Mouse (Mus musculus) urinary bladder, postnatal 4 days (tissue): ENCODE results near the gene Prlh.
A peak's percentile ranks its signal among the peaks of the same experiment; 100 is the strongest.

Experiments used
- DNase-seq, 2 experiments: peaks; one replicate each; pipeline ENCODE4 v3.0.0; 2021 to 2022; ENCODE audit warnings: low spot score in 2 of 2

Gene Prlh

DNA sequence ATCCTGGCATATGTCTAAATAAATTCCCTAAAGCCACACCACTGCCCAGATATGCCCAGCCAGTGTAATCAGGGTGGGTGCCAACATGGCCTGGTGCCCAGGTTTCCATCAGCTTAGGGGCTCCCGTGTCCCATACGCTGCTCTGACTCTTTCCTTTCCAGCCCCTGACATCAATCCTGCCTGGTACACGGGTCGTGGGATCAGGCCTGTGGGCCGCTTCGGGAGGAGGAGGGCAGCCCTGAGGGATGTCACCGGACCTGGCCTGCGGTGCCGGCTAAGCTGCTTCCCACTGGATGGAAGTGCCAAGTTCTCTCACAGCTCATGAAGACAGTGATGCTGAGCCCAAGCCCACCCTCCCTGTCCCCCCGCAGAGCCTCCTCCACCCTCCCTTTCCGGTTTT is 780 bp downstream of the Prlh start:
- DNase-seq = no peak

DNA sequence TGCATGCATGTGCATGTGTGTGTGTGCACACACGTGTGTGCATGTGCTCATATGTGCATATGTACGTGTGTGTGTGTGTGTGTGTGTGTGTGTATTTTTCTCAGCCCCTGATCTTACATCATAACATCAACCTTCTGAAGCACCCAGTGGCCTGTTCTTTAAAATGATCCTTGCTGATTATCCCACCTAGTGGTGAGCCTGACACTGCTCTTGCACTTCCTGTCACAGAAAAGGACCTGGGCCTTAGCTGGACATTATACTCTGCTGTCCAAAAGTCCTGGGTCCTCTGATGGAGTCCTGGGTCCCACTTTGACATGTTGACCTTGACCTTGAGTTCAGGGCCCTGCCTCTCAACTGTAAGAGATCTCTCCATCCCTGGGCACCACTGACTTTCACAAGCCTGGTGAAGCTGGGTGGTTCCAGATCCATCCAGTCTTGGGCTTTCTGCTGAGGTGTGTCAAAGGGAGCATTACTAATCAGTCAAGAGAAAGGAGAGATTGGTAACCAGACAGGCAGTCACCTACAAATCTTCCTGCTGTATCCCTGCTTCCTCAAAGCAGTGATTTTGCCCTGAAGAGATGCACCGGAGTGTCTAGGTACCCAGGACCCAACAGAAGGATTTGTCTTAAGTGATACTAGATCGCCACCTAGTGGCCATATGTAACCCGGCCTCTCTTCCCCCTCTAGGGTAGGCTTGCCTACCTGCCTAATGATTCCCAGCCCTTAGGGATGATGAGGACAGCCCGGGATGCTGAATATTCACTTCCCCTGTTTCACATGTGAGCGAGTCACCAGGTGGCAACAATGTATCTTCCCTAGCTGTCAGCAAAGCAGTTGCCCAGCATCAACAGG is 3.6 kb downstream of the Prlh start:
- DNase-seq = no peak

DNA sequence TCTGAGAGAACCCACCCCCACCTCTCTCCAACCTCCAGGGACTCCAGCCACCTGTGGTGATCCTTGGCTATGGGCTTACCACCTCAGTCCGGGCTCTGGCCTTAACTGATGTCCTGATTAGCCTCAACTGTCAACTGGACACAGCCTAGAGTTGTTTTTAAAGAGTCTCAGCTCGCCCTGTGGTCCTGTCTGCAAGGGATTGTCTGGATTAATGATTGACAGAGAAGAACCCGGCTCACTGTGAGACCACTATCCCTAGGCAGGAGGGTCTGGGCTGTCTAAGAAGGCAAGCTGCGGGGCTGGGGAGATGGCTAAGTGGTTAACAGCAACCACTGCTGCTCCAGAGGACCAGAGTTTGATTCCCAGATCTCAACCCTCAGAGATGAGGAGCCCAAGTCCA is 9.6 kb downstream of the Prlh start:
- DNase-seq = no peak

DNA sequence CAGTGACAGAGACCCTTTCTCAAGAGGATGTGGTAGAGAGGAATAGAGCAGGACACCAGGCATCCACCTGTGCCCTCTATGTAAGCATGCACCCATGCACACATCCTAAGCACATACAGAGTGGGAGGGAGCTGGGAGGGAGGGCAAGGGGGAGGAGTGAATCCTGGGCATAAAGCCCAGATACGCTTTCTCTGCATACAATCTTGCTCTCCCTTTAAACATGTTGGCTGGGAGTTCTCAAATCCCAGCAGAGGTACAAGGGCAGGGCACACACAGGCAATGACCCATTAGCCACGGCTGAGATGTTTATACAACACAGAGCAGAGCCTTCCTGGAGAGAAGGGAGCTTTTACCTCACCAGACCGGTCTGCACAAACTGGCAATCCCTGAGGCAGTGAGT is 10.1 kb downstream of the Prlh start:
- no peak for DNase-seq

DNA sequence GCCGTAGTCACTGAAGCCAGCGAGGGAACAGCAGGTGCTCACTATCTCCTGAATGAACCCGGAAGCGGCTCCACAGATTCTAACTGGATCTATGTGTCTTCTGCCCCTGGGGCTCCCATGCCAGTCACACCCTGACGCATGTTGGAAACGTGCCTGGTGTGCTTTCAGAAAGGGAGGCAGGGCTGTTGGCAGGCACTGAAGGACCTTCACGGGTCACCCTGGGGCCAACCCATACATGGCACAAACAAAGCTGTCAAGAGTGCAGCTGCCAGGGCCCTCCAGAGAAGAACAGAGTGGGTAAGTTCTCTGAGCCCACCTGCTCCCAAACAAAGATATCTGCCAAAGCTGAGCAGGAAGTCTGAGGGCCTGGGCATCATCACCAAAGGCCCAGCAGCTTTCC is 14.7 kb downstream of the Prlh start:
- no peak for DNase-seq

DNA sequence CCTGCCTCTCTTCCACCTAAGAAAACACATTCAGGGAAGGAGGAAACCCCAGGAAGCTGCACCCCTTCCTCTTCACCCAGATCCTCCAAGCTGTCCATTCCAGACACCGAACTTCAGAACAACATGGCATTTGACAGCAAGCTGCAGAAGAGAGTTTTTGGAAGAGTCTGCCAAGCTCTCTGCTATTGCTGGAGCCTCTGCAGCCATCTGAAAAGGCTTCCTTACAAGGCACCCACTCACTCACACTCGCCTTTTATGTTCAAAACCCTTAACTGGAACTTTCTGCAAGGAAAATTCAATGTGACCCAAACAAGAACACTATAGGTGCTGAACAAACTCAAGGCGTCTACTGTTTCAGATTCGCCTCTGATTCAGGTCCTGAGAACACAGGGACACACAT is 15.7 kb downstream of the Prlh start:
- DNase-seq = no peak

DNA sequence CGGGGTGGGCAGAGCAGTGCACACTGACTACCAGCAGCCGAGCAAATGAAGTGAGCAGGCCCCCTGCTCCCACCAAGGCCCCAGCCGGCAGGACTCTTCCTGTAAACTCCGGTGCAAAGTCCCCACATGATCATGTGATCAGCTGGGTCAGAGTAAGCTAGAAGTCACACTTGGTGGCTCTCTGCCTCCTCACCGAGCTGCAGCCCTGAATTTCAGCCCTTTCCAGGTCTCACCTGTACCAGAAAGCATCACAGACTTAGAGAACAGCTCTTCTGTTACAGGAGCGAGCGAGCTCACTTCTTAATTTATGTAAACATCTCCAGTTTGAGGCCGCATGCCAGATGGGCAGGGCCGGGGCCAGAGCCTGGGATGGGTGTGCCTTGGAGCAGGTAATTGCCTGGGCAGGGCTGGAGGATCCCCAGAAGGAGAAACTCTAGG is 16.5 kb downstream of the Prlh start, which contains the start of gene Rab17:
Rab17 (minus strand) TSS at position 315 of the 438 bp plus-strand sequence.
- DNase-seq = no peak

DNA sequence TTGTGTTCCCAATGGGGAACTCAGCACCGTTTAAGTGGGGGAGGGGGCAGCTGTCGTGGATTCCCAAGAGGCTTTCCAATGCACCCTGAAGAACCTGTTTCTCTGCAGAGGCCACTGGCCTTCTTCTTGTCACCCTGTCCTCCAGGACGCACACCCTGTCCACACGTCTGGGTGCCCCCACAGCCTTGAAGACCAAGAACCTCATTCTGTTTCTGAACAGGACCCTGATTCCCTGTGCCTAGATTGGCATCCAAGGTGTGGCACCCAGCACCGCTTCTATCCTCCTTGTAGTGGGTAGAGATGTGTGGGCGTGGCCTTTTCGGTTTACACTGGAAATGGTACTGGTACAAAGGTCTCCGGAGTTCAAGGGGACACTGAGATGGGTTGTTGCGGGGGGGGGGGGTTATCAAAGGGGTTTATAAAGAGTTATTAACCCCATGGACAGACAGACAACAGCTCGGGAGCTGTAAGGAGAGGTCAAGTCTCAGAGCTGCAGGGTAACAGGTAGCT is 17.0 kb downstream of the Prlh start:
- DNase-seq = no peak

DNA sequence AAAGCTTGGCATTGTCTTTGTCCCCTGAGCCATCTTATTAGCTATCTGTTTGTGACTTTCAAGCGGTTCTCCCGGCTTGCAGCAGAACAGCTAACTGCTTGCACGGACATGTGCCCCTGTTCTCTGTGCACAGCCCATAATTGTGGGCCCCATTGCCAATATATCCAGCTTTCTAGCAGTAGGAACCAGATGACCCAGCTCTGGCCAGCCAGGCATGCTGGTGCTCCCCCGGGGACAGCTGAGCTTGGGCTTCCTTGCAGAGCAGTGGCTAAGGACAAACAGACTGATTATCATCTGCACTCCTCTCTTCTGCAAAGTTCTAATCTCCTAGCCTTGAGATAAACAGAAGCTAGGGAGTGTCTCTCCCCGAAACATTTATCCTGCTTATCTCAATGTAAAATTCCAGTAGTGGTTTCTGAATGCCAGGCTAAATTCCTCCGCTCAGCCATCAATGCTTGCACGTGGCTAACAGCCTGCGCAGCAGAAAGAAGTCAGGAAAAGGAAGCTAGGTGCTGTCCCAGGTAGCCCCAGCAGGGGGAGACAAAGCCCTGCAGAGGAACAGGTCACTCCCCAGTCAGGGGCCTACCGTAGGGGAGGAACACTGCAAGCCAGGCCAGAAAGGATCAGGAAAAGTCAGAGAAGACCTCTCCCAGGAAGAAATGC is 20.1 kb downstream of the Prlh start:
- peak; percentile 90 to 98 for DNase-seq

DNA sequence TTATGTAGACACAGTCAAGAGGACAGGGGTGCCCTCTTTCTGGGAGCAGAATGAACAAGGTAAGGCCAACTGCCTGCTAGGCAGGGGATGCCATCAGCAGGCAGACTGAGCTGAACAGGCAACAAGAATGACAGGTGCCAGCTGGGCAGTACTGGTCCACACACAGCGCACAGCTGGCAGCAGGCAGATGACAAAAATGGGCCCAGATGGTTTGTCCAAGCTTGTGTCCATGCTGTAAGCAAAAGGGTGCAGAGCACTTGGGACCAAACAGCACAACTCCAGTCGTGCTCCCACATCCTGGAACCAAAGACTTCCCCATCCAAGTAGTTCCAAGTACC is 20.6 kb downstream of the Prlh start:
- DNase-seq = no peak

DNA sequence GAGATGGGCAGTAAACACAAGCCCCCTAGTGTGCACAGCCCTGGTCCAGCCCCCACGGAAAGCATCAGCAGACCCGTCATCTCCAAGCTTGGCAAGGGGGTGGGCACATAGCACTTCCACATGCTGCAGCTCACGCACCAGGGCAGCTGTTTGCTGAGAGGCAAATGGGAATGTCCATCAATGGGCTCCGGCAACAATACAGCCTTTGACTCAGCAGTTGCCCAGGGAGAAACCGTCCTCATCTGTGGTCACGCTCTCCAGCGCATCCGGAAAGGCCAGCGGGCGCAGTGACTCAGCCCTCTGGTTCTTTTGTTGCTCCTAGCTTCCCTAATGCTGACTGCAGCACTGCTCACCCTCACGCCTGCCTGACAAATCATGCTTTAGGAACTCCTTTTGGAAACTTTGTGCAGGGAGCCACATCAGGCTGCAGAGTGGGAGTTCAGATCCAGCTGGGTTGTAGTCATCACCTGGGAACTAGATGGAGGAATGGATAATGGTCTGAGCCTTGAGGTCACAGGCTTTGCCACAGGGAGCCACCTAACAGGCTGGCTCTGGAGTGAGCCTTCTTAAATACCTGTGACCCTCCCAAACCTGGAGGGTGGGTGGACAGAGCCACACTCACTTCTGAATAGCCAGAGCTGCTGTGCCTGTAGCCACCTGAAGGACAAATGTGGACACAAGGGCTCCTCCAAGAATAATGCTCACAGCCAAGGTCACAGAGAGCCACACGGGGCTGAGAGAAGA is 22.2 kb downstream of the Prlh start:
- DNase-seq = no peak

DNA sequence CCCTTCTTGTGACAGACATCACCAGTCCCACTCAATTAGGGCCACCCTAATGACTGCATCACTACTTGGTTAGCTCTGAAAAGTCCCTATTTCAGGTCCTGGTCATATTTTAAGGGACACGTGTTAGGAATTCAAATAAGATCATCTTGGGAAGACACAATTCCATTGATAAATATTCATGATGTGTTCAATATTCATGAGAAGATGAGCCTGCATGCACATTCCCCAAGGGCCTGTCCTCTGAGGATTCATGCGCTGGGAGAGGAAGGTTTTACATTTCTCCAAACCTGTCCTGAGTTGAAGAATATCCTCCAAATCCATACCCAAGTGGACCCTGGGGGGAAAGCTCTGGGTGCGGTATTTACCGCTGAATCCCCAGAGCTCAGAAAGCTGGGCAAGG is 23.1 kb downstream of the Prlh start:
- DNase-seq = no peak

DNA sequence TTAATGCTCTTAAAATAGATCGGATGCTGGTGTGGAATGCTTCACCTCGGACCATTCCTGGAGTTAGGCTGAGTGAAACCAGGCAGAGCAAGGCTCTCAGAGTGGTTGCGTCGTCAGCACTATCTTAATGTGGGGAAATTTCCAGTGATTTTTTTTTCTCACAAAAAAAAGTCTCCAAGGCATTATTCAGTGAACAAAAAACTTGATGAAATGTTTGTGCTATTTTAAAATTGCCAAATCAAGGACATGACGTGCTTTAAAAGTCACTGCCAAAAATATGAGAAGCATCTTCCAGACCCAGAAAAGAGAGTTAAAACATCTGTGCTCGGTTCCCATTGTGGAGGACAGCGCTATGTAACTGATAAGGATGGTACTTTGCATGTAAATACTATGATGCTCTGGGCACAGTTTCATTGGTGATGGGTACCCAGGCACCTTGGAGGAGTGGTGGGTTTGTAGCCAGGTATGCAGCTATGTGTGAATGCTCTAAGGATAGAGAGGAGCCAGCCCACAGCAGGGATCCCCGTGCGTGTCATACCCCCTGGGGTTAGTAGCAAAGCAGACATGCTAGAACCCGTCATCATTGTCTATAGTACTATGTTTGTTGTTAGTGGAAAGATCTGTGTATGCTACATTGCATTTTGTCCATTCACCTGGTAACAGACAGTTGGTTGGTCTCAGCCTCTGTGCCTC is 27.9 kb downstream of the Prlh start:
- no peak for DNase-seq

DNA sequence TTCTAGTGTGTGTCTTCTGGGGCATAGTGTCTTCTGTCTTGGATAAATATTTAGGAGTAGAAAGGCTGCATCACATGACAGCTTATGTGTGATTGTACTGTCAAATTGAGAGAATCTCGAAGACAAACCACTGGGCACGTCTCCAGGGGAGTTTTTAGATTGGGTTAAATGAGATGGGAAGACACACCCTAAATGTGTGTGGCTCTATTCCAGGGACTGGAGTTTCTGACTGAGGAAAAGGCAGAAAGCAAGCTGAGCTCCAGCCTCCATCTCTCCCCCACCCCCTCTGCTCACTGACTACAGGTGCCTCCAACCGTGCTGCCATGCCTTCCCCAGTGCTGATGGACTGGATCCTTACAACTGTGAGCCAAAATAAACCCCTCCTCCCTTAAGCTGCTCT is 28.4 kb downstream of the Prlh start:
- DNase-seq = peak in 1 of 2 experiments; percentile 36

DNA sequence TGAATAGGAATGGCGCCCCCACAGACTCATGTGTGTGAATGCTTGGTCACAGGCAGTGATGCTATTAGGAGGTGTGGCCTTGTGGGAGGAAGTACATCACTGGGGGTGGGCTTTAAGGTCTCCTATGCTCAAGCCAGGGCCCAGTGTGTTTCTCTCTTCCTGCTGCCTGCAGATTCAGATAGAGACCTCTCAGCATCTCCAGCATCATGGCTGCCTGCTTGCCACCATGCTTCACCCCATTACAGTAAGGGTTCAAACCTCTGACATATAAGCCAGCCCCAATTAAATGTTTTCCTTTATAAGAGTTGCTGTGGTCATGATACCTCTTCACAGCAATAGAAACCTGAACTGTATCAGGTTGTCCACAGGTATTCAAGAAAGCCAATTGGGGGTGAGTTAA is 43.0 kb downstream of the Prlh start:
- DNase-seq = no peak

DNA sequence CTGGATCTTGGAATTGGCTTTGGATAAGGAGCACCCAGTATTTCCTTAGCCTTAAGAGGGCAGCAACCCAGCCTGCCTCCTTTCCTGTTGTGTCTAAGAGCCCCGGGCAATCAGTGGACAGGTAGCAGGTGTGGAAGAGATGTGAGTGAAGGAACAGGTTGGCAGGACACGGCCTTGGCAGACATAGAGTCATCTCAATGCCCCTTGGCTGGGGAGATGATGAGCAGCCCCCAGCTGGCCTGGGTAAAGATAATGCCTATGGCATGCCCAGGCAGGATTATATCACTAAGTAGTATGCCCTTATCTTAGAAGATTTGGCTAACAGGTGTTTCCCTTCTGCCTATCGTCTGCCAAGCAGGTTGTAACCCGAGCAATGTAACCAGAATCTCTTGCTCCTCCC is 44.2 kb downstream of the Prlh start:
- DNase-seq = no peak

DNA sequence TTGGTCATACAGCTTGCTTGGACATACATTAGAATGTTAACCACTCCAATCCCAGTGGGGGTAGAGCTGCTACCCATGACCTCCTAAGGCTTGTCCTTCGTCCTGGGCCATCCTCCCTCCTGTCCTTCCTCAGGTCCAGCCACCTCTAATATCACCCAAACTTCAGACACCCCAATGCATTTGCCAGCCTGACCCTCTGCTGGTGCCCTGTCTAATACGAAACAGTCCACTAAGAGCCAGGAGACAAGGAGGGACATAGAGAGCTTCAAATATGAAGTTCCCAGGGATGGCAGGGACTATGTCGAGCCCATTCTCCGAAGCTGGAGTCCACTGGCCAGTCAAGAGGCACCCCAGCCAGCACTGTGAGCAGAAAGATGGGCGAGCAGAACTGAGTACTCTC is 44.7 kb downstream of the Prlh start:
- no peak for DNase-seq

DNA sequence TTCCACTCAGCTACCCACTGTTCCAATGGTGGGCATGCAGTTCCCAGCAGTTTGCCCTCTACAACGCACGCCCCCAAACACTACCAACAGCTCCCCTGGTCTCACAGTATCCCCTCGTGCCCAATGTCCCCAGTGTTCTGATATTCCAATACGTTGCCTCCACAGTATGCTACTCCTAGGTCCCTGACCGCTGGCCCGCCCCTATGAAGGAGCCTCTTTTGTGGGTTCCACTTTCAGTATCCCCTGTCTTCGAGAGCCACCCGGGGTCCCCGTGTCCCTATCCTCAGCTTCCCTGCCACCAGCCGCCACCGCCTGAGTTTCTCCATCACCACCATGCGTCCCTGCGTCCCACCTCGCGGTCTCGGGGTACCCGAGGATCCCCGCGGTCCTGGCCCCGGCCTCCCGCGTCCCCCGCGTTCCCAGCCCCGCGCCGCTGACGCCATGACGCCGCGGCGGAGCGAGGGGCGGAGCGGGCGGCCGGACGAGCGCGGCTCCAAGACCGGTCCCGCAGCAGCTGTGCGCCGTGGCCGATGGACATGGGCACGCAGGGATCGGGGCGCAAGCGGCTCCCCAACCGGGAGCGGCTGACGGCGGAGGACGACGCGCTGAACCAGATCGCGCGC is 45.5 kb downstream of the Prlh start, which contains the start of gene Lrrfip1:
Lrrfip1 (plus strand) TSS at position 470 of the 623 bp plus-strand sequence.
- DNase-seq = peak in 1 of 2 experiments; percentile 54

DNA sequence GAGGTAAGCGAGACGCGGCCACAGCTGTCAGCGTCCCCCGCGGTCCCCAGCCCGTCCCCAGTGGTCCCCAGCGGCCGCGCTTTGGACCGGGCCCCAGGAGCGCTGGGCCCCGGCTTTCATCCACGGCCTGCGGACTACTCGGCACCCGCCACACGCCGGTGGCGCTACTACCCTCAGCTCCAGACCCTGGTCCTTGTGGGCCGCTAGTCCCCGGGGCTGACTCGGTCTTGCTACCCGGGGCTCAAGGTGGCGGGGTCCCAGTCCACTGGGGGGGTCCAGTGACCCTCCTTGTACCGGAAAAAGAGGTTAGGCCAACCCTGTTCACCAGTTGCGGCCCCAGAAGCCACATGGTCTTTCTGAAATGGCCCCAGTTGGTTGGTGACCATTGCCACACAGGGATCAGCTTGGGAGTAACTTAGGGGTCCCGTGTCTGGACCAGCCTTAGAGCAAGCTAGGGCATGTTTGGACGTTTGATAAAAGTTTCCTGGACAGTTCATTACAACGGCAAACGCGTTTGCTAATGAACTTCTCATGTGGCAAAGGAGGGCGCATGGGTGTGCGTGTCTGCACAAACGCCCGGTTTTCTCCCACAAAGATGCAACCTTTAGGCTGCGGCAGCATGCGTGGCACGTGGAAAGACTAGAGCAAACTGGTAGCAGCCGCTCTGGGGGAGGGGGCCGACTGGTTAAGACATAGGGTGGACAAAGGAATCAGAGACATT is 46.1 kb downstream of the Prlh start:
- no peak for DNase-seq

DNA sequence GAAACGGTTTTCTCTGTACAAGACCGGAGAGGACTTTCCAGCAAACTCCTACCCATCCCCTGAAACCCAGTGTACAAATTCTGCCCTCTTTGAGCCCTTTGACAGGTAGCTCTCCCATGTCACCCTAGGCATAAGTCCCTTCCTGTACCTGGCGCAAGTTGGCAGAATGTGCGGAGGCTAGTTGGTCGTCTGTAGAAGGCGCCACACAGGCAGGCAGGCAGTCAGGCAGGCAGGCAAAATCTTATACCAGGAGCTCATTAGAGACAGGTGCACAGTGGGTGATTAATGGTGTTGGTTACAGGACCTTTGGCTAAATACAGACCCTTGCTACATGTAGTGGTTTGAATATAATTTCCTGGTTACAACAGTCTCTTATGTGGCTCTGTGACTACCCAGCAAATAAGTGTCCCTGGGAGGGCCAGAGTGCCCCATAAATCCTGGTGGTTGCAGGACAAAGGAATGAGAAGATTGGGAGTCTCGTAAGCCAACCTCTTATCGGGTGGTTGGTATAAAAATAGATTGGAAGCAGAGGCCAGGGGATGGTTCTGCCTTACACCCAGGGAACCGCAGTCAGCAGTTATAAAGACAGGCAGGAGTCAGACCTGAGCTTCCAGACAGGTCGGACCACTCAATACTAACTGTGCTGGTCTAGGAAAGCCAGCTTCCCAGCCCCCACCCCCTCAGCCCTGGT is 47.1 kb downstream of the Prlh start:
- DNase-seq = peak in 1 of 2 experiments; percentile 44
